Mouse (Mus musculus) thymus, adult 2 months (tissue): ENCODE results near the gene Armc5.

Source experiments
- CTCF ChIP-seq: fragments of 200-500 bp; IDR thresholded peaks from 2 replicates; pipeline ENCODE4 v1.5.1; 2012; ENCODE audit warnings: mild to moderate bottlenecking, control low read depth, low read length, moderate library complexity, borderline replicate concordance; ENCODE audit not compliant: control insufficient read depth, poor library complexity, insufficient read depth; ENCODE audit errors: extremely low read depth
- POLR2A ChIP-seq: fragments of 200-500 bp; IDR thresholded peaks from 2 replicates; pipeline ENCODE4 v1.6.1; 2012; ENCODE audit warnings: mild to moderate bottlenecking, low read length, control low read depth, moderate library complexity; ENCODE audit not compliant: control insufficient read depth, poor library complexity, insufficient read depth; ENCODE audit errors: extremely low read depth

DNA sequence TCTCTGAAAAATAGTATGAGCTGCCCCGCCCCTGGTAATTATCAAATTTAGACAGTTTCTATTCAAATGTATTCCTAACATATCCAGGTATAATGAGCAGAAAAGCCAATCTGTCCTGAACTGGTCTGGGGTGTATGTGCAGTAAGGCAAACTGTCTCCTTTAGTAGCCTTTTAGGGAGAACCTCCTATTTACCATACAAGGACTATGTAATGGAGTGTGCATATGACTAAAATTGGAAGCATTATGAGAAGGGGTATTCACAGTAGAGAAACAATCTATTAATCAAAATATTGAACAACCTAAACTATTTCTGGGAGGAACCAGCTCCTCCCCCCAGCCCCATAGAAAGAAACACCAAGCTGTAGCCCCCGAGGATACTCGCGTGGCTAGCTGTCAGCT is 42.6 kb downstream of the Armc5 start:
- no peak for TF ChIP-seq CTCF
- no peak for TF ChIP-seq POLR2A
